Mouse (Mus musculus) neural tube, embryonic 14.5 days (tissue): ENCODE data around the gene Nav2. TPM values are rescaled to one million over a fixed set of nuclear protein-coding genes. Genes with fewer than 3 reads are reported as not detected.
A peak's percentile ranks its signal among the peaks of the same experiment; 100 is the strongest.

Experiments
- ATAC-seq: fragments of 200-750 bp; cut with Nextera tagmentation; 2 replicates; pipeline ENCODE4 v1.8.0; 2017; ENCODE audit warnings: low read depth, mild to moderate bottlenecking, moderate TSS enrichment, moderate library complexity
- H3K27ac ChIP-seq: fragments of 300-500 bp; sonication (generic); 2 replicates; pipeline ENCODE4 v1.5.1; 2014; ENCODE audit warnings: low read depth, mild to moderate bottlenecking, control low read depth, low read length, moderate library complexity, mixed read lengths
- H3K27me3 ChIP-seq: fragments of 300-500 bp; sonication (generic); 2 replicates; pipeline ENCODE4 v1.6.1; 2014; ENCODE audit warnings: low read length; ENCODE audit not compliant: control insufficient read depth, insufficient read depth
- H3K36me3 ChIP-seq: fragments of 300-500 bp; sonication (generic); 2 replicates; pipeline ENCODE4 v1.6.1; 2014; ENCODE audit warnings: low read length, mixed read lengths; ENCODE audit not compliant: control insufficient read depth, insufficient read depth
- H3K4me1 ChIP-seq: fragments of 300-500 bp; sonication (generic); 2 replicates; pipeline ENCODE4 v1.6.1; 2014; ENCODE audit warnings: low read length; ENCODE audit not compliant: control insufficient read depth, insufficient read depth
- H3K4me2 ChIP-seq: fragments of 300-500 bp; sonication (generic); 2 replicates; pipeline ENCODE4 v1.6.1; 2014; ENCODE audit warnings: mild to moderate bottlenecking, low read depth, low read length, control low read depth
- H3K4me3 ChIP-seq: fragments of 300-500 bp; sonication (generic); 2 replicates; pipeline ENCODE4 v1.5.1; 2014; ENCODE audit warnings: low read depth, low read length, control low read depth, mixed read lengths
- H3K9ac ChIP-seq: fragments of 300-500 bp; sonication (generic); replicated peaks from 2 replicates; pipeline ENCODE4 v1.6.1; 2014; ENCODE audit warnings: low read depth, mild to moderate bottlenecking, control low read depth, low read length, mixed read lengths
- H3K9me3 ChIP-seq: fragments of 300-500 bp; sonication (generic); 2 replicates; pipeline ENCODE4 v1.6.1; 2016; ENCODE audit warnings: low read length; ENCODE audit not compliant: control insufficient read depth
- WGBS: fragments of 180-500 bp; shearing (Covaris S2); extraction: QIAGEN DNeasy Blood & Tissue Kit; methylation state at CpG from one replicate; pipeline ENCODE4 v1.1.7; 2014; 5-methylcytosine and 5-hydroxymethylcytosine counted together
- polyA plus RNA-seq: library from polyadenylated mRNA; unstranded; fragments of >200 nt; fragmentation: Nextera tagmentation; extraction: Ambion mirVana; gene quantifications from 2 replicates; pipeline ENCODE4 v1.2.1, GENCODE M21; 2014

The Nav2 gene
- polyA plus RNA-seq, 1 experiment from 2014 or later = 36.5 TPM

- Histone ChIP-seq H3K27ac (no peak overlapping the region), H3K4me3 (no peak overlapping the region), H3K4me2 (no peak overlapping the region), H3K9ac (no peak overlapping the region), H3K9me3 (no peaks in the 10 kb centered on the region), H3K4me1 (peaks cover 18% of the 10 kb centered on the region), H3K27me3 (no peaks in the 10 kb centered on the region), H3K36me3 (no peaks in the 10 kb centered on the region)
- WGBS = 60% methylated on average over 6 of the region's 6 CpGs
- ATAC-seq = peak; percentile 38; the same call in 1 of the 2 replicates
These were observed 106.8 kb downstream of the Nav2 start for GRCm38 (mm10) chr7:49015297-49015696.

GRCm38 (mm10) chr7:49016088-49016487 is 107.6 kb downstream of the Nav2 start:
- Histone ChIP-seq H3K36me3 (no peaks in the 10 kb centered on the region), H3K4me3 (no peak overlapping the region), H3K9me3 (no peaks in the 10 kb centered on the region), H3K27me3 (no peaks in the 10 kb centered on the region), H3K4me1 (peaks cover 18% of the 10 kb centered on the region), H3K27ac (0 out of 2 replicates have a peak overlapping the region, but pooled peaks have one; percentile 28), H3K4me2 (no peak overlapping the region), H3K9ac (no peak overlapping the region)
- ATAC-seq = no peak
- WGBS = 44% methylated on average over 2 of the region's 2 CpGs

GRCm38 (mm10) chr7:49017794-49018193 is 109.3 kb downstream of the Nav2 start:
- 49% methylated on average over 5 of the region's 5 CpGs for WGBS
- Histone ChIP-seq H3K4me1 (peaks cover 15% of the 10 kb centered on the region), H3K27ac (peak overlapping the region; percentile 29; the same call in 1 of the 2 replicates), H3K36me3 (no peaks in the 10 kb centered on the region), H3K4me2 (no peak overlapping the region), H3K9ac (no peak overlapping the region), H3K9me3 (no peaks in the 10 kb centered on the region), H3K27me3 (no peaks in the 10 kb centered on the region), H3K4me3 (no peak overlapping the region)
- ATAC-seq = no peak; the same call in 1 of the 2 replicates

GRCm38 (mm10) chr7:49018478-49018914 is 110.0 kb downstream of the Nav2 start:
- Histone ChIP-seq H3K4me2 (no peak overlapping the region; the same call in 1 of the 2 replicates), H3K27me3 (no peaks in the 10 kb centered on the region), H3K9me3 (no peaks in the 10 kb centered on the region), H3K36me3 (no peaks in the 10 kb centered on the region), H3K4me1 (peaks cover 8% of the 10 kb centered on the region), H3K27ac (peak overlapping the region; percentile 50; the same call in 1 of the 2 replicates), H3K4me3 (no peak overlapping the region), H3K9ac (no peak overlapping the region)
- WGBS = 18% methylated on average over 7 of the region's 7 CpGs
- peak; percentile 41; the same call in 1 of the 2 replicates for ATAC-seq

GRCm38 (mm10) chr7:49025026-49025815 is 116.7 kb downstream of the Nav2 start:
- Histone ChIP-seq H3K9me3 (no peaks in the 10 kb centered on the region), H3K9ac (no peak overlapping the region), H3K36me3 (no peaks in the 10 kb centered on the region), H3K4me1 (no peaks in the 10 kb centered on the region; the same call in 1 of the 2 replicates), H3K27ac (no peak overlapping the region), H3K27me3 (no peaks in the 10 kb centered on the region), H3K4me3 (no peak overlapping the region), H3K4me2 (no peak overlapping the region)
- 76% methylated on average over 8 of the region's 8 CpGs for WGBS
- ATAC-seq = no peak

- Histone ChIP-seq H3K4me2 (no peak overlapping the region), H3K9ac (no peak overlapping the region), H3K4me3 (no peak overlapping the region), H3K36me3 (no peaks in the 10 kb centered on the region), H3K27ac (no peak overlapping the region), H3K4me1 (no peaks in the 10 kb centered on the region; the same call in 1 of the 2 replicates), H3K9me3 (no peaks in the 10 kb centered on the region), H3K27me3 (no peaks in the 10 kb centered on the region)
- WGBS = 84% methylated on average over 3 of the region's 3 CpGs
- ATAC-seq = no peak
These were observed 117.5 kb downstream of the Nav2 start for GRCm38 (mm10) chr7:49025991-49026390.

- Histone ChIP-seq H3K27me3 (no peaks in the 10 kb centered on the region), H3K27ac (no peak overlapping the region), H3K4me2 (no peak overlapping the region), H3K9ac (no peak overlapping the region), H3K4me3 (no peak overlapping the region), H3K36me3 (no peaks in the 10 kb centered on the region), H3K9me3 (no peaks in the 10 kb centered on the region), H3K4me1 (no peaks in the 10 kb centered on the region; the same call in 1 of the 2 replicates)
- 70% methylated on average over 5 of the region's 5 CpGs for WGBS
- no peak for ATAC-seq
These were observed 118.0 kb downstream of the Nav2 start for GRCm38 (mm10) chr7:49026466-49026865.

- H3K27me3 ChIP-seq = no peaks in the 10 kb centered on the region
- no peaks in the 10 kb centered on the region for H3K36me3 ChIP-seq
- H3K4me2 ChIP-seq = no peak overlapping the region
- H3K9me3 ChIP-seq = no peaks in the 10 kb centered on the region
- no peak overlapping the region for H3K9ac ChIP-seq
- WGBS = 47% methylated on average over 10 of the region's 10 CpGs
- no peak overlapping the region for H3K4me3 ChIP-seq
- no peak overlapping the region for H3K27ac ChIP-seq
- H3K4me1 ChIP-seq = no peaks in the 10 kb centered on the region; the same call in 1 of the 2 replicates
- ATAC-seq = peak; percentile 65; the same call in 1 of the 2 replicates
These were observed 120.9 kb downstream of the Nav2 start for GRCm38 (mm10) chr7:49029282-49030012.

- Histone ChIP-seq H3K36me3 (no peaks in the 10 kb centered on the region), H3K4me1 (no peaks in the 10 kb centered on the region; the same call in 1 of the 2 replicates), H3K9ac (no peak overlapping the region), H3K4me3 (no peak overlapping the region), H3K9me3 (no peaks in the 10 kb centered on the region), H3K27me3 (no peaks in the 10 kb centered on the region), H3K27ac (no peak overlapping the region), H3K4me2 (no peak overlapping the region)
- ATAC-seq = no peak
- WGBS = 71% methylated on average over 4 of the region's 4 CpGs
These were observed 123.7 kb downstream of the Nav2 start for GRCm38 (mm10) chr7:49032216-49032615.
